Mouse (Mus musculus) midbrain, embryonic 10.5 days (tissue): Measurements from ENCODE around the gene Mxd3. TPM values are rescaled to one million over a fixed set of nuclear protein-coding genes. Genes with fewer than 3 reads are reported as not detected.
A peak's percentile ranks its signal among the peaks of the same experiment; 100 is the strongest.

ENCODE experiments used
- DNase-seq: peaks from one replicate; pipeline ENCODE4 v3.0.0-alpha.2; 2017; ENCODE audit warnings: low spot score
- H3K27ac ChIP-seq: fragments of 300-500 bp; sonication (generic); replicated peaks from 2 replicates; pipeline ENCODE4 v1.5.1; 2016; ENCODE audit warnings: mild to moderate bottlenecking
- H3K27me3 ChIP-seq: fragments of 300-500 bp; sonication (generic); 2 replicates; pipeline ENCODE4 v1.6.1; 2016; ENCODE audit warnings: low read depth, mild to moderate bottlenecking; ENCODE audit not compliant: poor library complexity, severe bottlenecking
- H3K36me3 ChIP-seq: fragments of 300-500 bp; sonication (generic); 2 replicates; pipeline ENCODE4 v1.6.1; 2016; ENCODE audit warnings: mild to moderate bottlenecking, moderate library complexity
- H3K4me1 ChIP-seq: fragments of 300-500 bp; sonication (generic); 2 replicates; pipeline ENCODE4 v1.6.1; 2016
- H3K4me3 ChIP-seq: fragments of 300-500 bp; sonication (generic); 2 replicates; pipeline ENCODE4 v1.5.1; 2016; ENCODE audit warnings: mild to moderate bottlenecking, moderate library complexity
- H3K9me3 ChIP-seq: fragments of 300-500 bp; sonication (generic); replicated peaks from 2 replicates; pipeline ENCODE4 v1.6.1; 2016; ENCODE audit warnings: mild to moderate bottlenecking
- WGBS: fragments of 180-500 bp; shearing (Covaris S2); methylation state at CpG from one replicate; pipeline ENCODE4 v1.1.7; 2016; 5-methylcytosine and 5-hydroxymethylcytosine counted together
- polyA plus RNA-seq: library from polyadenylated mRNA; unstranded; fragments of >200 nt; fragmentation: Nextera tagmentation; extraction: Ambion mirVana; gene quantifications from 2 replicates; pipeline ENCODE4 v1.2.1, GENCODE M21; 2016

The Mxd3 gene
- 24.2 and 28.1 TPM in 2 replicates for polyA plus RNA-seq

GRCm38 (mm10) chr13:55329683-55330566, at the start of gene Mxd3:
TSS of gene Mxd3 (minus strand) at chr13:55329823.
- Histone ChIP-seq H3K27me3 (peaks cover 25% of the 10 kb centered on the region), H3K27ac (peak within 1 kb of the TSS; percentile 98), H3K4me3 (peak within 1 kb of the TSS; percentile 77), H3K9me3 (no peaks in the 10 kb centered on the region), H3K4me1 (peaks cover 46% of the 10 kb centered on the region), H3K36me3 (peaks cover 24% of the 10 kb centered on the region)
- peak; percentile 92 for DNase-seq
- under 1% methylated on average over 82 of the region's 82 CpGs for WGBS

GRCm38 (mm10) chr13:55378907-55379580, 49.4 kb upstream of the Mxd3 start:
- DNase-seq, result peak; percentile 24
- Histone ChIP-seq H3K4me3 (peak overlapping the region; percentile 32), H3K4me1 (peaks cover 14% of the 10 kb centered on the region), H3K9me3 (no peaks in the 10 kb centered on the region), H3K36me3 (no peaks in the 10 kb centered on the region), H3K27me3 (peaks cover 67% of the 10 kb centered on the region), H3K27ac (no peak overlapping the region)
- 6% methylated on average over 32 of the region's 32 CpGs for WGBS

- H3K27ac ChIP-seq, result no peak overlapping the region
- H3K27me3 ChIP-seq, result peaks cover 59% of the 10 kb centered on the region
- no peaks in the 10 kb centered on the region for H3K9me3 ChIP-seq
- H3K36me3 ChIP-seq, result no peaks in the 10 kb centered on the region
- H3K4me3 ChIP-seq, result no peak overlapping the region
- H3K4me1 ChIP-seq, result peaks cover 14% of the 10 kb centered on the region
- no peak for DNase-seq
- WGBS, result 74% methylated on average over 2 of the region's 2 CpGs
These were observed 46.3 kb upstream of the Mxd3 start for GRCm38 (mm10) chr13:55375877-55376276.

- H3K4me3 ChIP-seq, result no peak overlapping the region
- peaks cover 45% of the 10 kb centered on the region for H3K27me3 ChIP-seq
- H3K36me3 ChIP-seq, result no peaks in the 10 kb centered on the region
- DNase-seq, result no peak
- H3K4me1 ChIP-seq, result peaks cover 11% of the 10 kb centered on the region
- no peaks in the 10 kb centered on the region for H3K9me3 ChIP-seq
- WGBS, result 76% methylated on average over 6 of the region's 6 CpGs
- H3K27ac ChIP-seq, result no peak overlapping the region
These were observed 44.7 kb upstream of the Mxd3 start for GRCm38 (mm10) chr13:55374206-55374924.

- H3K9me3 ChIP-seq, result no peaks in the 10 kb centered on the region
- WGBS, result 61% methylated on average over 5 of the region's 5 CpGs
- H3K4me1 ChIP-seq, result no peaks in the 10 kb centered on the region
- peaks cover 21% of the 10 kb centered on the region for H3K27me3 ChIP-seq
- H3K27ac ChIP-seq, result no peak overlapping the region
- H3K4me3 ChIP-seq, result no peak overlapping the region
- DNase-seq, result no peak
- H3K36me3 ChIP-seq, result no peaks in the 10 kb centered on the region
These were observed 42.1 kb upstream of the Mxd3 start for GRCm38 (mm10) chr13:55371740-55372139.

GRCm38 (mm10) chr13:55371007-55371681, 41.5 kb upstream of the Mxd3 start:
- Histone ChIP-seq H3K4me1 (no peaks in the 10 kb centered on the region), H3K36me3 (no peaks in the 10 kb centered on the region), H3K27ac (no peak overlapping the region), H3K9me3 (no peaks in the 10 kb centered on the region), H3K27me3 (peaks cover 21% of the 10 kb centered on the region), H3K4me3 (no peak overlapping the region)
- WGBS, result 79% methylated on average over 8 of the region's 8 CpGs
- no peak for DNase-seq

- no peak overlapping the region for H3K4me3 ChIP-seq
- H3K9me3 ChIP-seq, result no peaks in the 10 kb centered on the region
- H3K36me3 ChIP-seq, result no peaks in the 10 kb centered on the region
- WGBS, result 62% methylated on average over 3 of the region's 3 CpGs
- no peak overlapping the region; the same call in 1 of the 2 replicates for H3K27ac ChIP-seq
- no peak for DNase-seq
- peaks cover 18% of the 10 kb centered on the region for H3K27me3 ChIP-seq
- H3K4me1 ChIP-seq, result no peaks in the 10 kb centered on the region
These were observed 40.6 kb upstream of the Mxd3 start for GRCm38 (mm10) chr13:55370234-55370633.

- peaks cover 16% of the 10 kb centered on the region for H3K27me3 ChIP-seq
- 61% methylated on average over 13 of the region's 13 CpGs for WGBS
- H3K27ac ChIP-seq, result no peak within 1 kb of the TSS; the same call in 1 of the 2 replicates
- no peak for DNase-seq
- no peaks in the 10 kb centered on the region for H3K9me3 ChIP-seq
- H3K4me1 ChIP-seq, result no peaks in the 10 kb centered on the region
- no peak within 1 kb of the TSS for H3K4me3 ChIP-seq
- no peaks in the 10 kb centered on the region for H3K36me3 ChIP-seq
These were observed 40.0 kb upstream of the Mxd3 start, which contains the start of gene Rgs14 for GRCm38 (mm10) chr13:55369531-55370114. TSS of gene Rgs14 (plus strand) at chr13:55369732.

- H3K27me3 ChIP-seq, result peaks cover 11% of the 10 kb centered on the region
- H3K4me3 ChIP-seq, result no peak overlapping the region
- WGBS, result 79% methylated on average over 7 of the region's 7 CpGs
These were observed 38.8 kb upstream of the Mxd3 start for GRCm38 (mm10) chr13:55368401-55368800.

GRCm38 (mm10) chr13:55362453-55363060, 32.9 kb upstream of the Mxd3 start, which contains the start of gene Lman2:
TSS of gene Lman2 (minus strand) at chr13:55362783.
- peak; percentile 97 for DNase-seq
- Histone ChIP-seq H3K27ac (peak within 1 kb of the TSS; percentile 93), H3K4me1 (peaks cover 25% of the 10 kb centered on the region), H3K9me3 (no peaks in the 10 kb centered on the region), H3K4me3 (peak within 1 kb of the TSS; percentile 97), H3K36me3 (peaks cover 37% of the 10 kb centered on the region), H3K27me3 (no peaks in the 10 kb centered on the region)
- WGBS, result under 1% methylated on average over 35 of the region's 35 CpGs

More at GRCm38 (mm10) chr13:55368401-55368800, 38.8 kb upstream of the Mxd3 start:
- no peaks in the 10 kb centered on the region for H3K9me3 ChIP-seq
- H3K36me3 ChIP-seq, result no peaks in the 10 kb centered on the region
- no peak overlapping the region for H3K27ac ChIP-seq
- H3K4me1 ChIP-seq, result no peaks in the 10 kb centered on the region
- DNase-seq, result no peak

- DNase-seq, result no peak
- 1% methylated on average over 32 of the region's 32 CpGs for WGBS
- H3K36me3 ChIP-seq, result peaks cover 42% of the 10 kb centered on the region
These were observed 32.4 kb upstream of the Mxd3 start for GRCm38 (mm10) chr13:55361974-55362452.

More at GRCm38 (mm10) chr13:55361974-55362452, 32.4 kb upstream of the Mxd3 start:
- no peaks in the 10 kb centered on the region for H3K9me3 ChIP-seq
- peaks cover 25% of the 10 kb centered on the region for H3K4me1 ChIP-seq
- peak overlapping the region; percentile 93 for H3K27ac ChIP-seq
- H3K4me3 ChIP-seq, result peak overlapping the region; percentile 97
- H3K27me3 ChIP-seq, result no peaks in the 10 kb centered on the region
